Mouse (Mus musculus) midbrain, embryonic 16.5 days (tissue): ENCODE results near the gene Atl2. TPM values are rescaled to one million over a fixed set of nuclear protein-coding genes. Genes with fewer than 3 reads are reported as not detected.

Experiments used
- ATAC-seq: fragments of 200-750 bp; cut with Nextera tagmentation; 2 replicates; pipeline ENCODE4 v1.8.0; 2017; ENCODE audit warnings: moderate TSS enrichment
- H3K27ac ChIP-seq: fragments of 300-500 bp; sonication (generic); 2 replicates; pipeline ENCODE4 v1.5.1; 2014; ENCODE audit warnings: mild to moderate bottlenecking, low read length, mixed read lengths
- H3K27me3 ChIP-seq: fragments of 300-500 bp; sonication (generic); 2 replicates; pipeline ENCODE4 v1.6.1; 2014; ENCODE audit warnings: low read depth, low read length, mixed read lengths; ENCODE audit not compliant: control insufficient read depth, insufficient read depth
- H3K36me3 ChIP-seq: fragments of 300-500 bp; sonication (generic); 2 replicates; pipeline ENCODE4 v1.6.1; 2014; ENCODE audit warnings: mild to moderate bottlenecking, low read length, moderate library complexity, mixed read lengths; ENCODE audit not compliant: control insufficient read depth, insufficient read depth
- H3K4me1 ChIP-seq: fragments of 300-500 bp; sonication (generic); 2 replicates; pipeline ENCODE4 v1.6.1; 2014; ENCODE audit warnings: mild to moderate bottlenecking, low read length, mixed read lengths; ENCODE audit not compliant: control insufficient read depth, insufficient read depth
- H3K4me2 ChIP-seq: fragments of 300-500 bp; sonication (generic); 2 replicates; pipeline ENCODE4 v1.6.1; 2014; ENCODE audit warnings: mild to moderate bottlenecking, low read length, mixed read lengths
- H3K4me3 ChIP-seq: fragments of 300-500 bp; sonication (generic); 2 replicates; pipeline ENCODE4 v1.5.1; 2014; ENCODE audit warnings: low read depth, mild to moderate bottlenecking, low read length, moderate library complexity, mixed read lengths
- H3K9ac ChIP-seq: fragments of 300-500 bp; sonication (generic); 2 replicates; pipeline ENCODE4 v1.6.1; 2014; ENCODE audit warnings: low read depth, low read length, mixed read lengths
- H3K9me3 ChIP-seq: fragments of 300-500 bp; sonication (generic); replicated peaks from 2 replicates; pipeline ENCODE4 v1.6.1; 2014; ENCODE audit warnings: mild to moderate bottlenecking, low read length, mixed read lengths; ENCODE audit not compliant: control insufficient read depth, poor library complexity, severe bottlenecking
- WGBS: fragments of 180-500 bp; shearing (Covaris S2); extraction: QIAGEN DNeasy Blood & Tissue Kit; methylation state at CpG from one replicate; pipeline ENCODE4 v1.1.7; 2014; 5-methylcytosine and 5-hydroxymethylcytosine counted together
- polyA plus RNA-seq: library from polyadenylated mRNA; unstranded; fragments of >200 nt; fragmentation: Nextera tagmentation; extraction: Ambion mirVana; gene quantifications from 2 replicates; pipeline ENCODE4 v1.2.1, GENCODE M21; 2015

Gene Atl2
- polyA plus RNA-seq, 1 experiment from 2014 or later = 39.2 TPM

DNA sequence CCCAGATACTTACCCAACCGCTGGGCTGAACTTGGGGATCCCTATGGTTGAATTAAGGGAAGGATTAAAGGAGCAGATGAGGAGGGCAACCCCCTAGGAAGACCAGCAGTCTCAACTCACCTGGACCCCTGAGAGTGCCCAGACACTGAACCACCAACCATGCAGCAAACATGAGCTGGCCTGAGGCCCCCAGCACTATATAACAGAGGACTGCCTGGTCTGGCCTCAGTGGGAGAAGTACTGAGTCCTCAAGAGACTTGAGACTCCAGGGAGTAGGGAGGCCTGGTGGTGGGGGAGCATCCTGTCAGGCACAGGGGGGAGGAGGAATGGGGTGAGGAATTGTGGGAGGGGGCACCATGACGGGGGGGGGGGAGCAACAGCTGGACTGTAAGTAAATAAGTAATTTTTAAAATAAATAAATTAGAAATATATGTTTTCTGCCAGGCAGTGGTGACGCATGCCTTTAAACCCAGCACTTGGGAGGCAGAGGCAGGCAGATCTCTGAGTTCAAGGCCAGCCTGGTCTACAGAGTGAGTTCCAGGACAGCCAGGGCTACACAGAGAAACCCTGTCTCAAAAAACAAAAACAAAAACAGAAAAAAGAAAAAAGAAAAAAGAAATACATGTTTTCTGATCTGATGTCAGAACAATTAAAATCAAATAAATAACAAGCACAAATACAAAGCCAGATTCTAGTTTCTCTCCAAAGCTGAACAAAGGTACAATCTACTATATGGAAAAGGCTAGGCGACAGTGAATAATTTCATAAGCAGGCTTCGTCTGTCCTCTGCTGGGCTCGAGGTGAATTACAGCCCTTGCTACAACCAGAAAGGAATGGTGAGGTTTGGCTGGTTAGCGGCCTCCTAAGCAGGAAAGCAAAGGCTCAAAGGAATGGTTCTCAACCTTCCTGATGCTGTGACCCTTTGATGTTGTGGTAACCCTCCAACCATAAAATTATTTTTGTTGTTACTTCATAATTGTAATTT is 55.4 kb downstream of the Atl2 start:
- no peak overlapping the region for H3K9ac ChIP-seq
- H3K36me3 ChIP-seq = no peaks in the 10 kb centered on the region

DNA sequence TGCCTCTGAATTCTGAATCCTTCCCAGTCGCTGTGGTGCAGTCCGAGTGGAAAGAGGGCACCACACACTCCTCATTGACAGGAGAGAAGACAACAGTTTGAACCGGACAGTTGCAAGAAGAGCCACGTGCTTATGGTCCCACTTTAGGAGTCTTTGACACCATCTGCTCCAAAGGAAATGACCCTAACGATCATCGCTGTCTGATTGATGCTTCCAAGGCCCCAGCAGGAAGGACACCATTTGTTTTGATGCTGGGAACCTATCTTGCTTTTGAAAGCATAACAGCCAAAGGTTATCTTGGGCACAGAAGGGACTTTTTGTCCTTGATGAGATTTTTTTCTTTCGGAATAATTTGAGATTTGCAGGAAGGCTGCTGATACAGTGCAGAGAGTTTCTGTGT is 58.9 kb downstream of the Atl2 start:
- H3K4me2 ChIP-seq = no peak overlapping the region
- no peaks in the 10 kb centered on the region for H3K9me3 ChIP-seq
- WGBS = 85% methylated on average over 7 of the region's 7 CpGs
- no peak for ATAC-seq
- no peaks in the 10 kb centered on the region for H3K36me3 ChIP-seq
- H3K27me3 ChIP-seq = no peaks in the 10 kb centered on the region
- no peaks in the 10 kb centered on the region for H3K4me1 ChIP-seq
- H3K9ac ChIP-seq = no peak overlapping the region
- H3K27ac ChIP-seq = no peak overlapping the region
- no peak overlapping the region for H3K4me3 ChIP-seq

More for the DNA sequence above, 55.4 kb downstream of the Atl2 start:
- Histone ChIP-seq H3K9me3 (no peaks in the 10 kb centered on the region), H3K4me3 (no peak overlapping the region), H3K27me3 (no peaks in the 10 kb centered on the region), H3K4me1 (no peaks in the 10 kb centered on the region), H3K4me2 (no peak overlapping the region), H3K27ac (no peak overlapping the region)
- ATAC-seq = peak; percentile 85
- 45% methylated on average over 7 of the region's 7 CpGs for WGBS

DNA sequence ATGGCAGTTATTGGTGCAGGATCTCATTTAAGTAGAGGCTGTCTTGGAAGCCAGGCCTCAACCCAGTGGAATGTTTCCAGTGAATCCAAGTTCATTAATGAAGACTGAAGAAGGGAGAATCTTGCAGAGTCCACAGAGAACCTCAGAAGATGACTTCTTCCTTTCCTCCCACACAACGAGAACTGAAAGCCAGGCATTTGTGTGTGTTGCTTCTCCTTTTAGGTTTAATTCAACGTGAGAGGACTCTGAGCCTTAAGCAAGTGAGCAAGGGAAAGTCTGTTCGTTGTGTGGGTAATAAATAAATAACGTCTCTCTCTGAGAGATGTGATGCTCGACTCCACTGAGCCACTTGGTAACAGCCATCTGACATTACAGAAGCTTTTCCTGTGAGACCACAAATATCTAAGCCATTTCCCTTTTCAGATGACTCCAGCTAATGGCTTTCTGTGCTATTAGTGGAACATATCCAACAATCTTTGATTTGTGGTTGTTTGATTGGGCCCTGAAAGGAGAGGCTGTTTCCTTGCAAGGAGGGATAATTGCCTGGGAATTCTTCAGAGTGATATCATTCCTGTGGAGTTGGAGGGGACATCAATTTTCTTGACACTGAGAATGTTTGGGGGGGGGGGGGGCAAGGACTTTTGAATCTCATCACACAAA is 60.1 kb downstream of the Atl2 start:
- H3K9me3 ChIP-seq = no peaks in the 10 kb centered on the region
- WGBS = 71% methylated on average over 5 of the region's 5 CpGs
- no peaks in the 10 kb centered on the region for H3K4me1 ChIP-seq
- no peak overlapping the region for H3K9ac ChIP-seq
- no peaks in the 10 kb centered on the region for H3K27me3 ChIP-seq
- no peak overlapping the region for H3K4me2 ChIP-seq
- ATAC-seq = no peak
- H3K36me3 ChIP-seq = no peaks in the 10 kb centered on the region
- H3K27ac ChIP-seq = no peak overlapping the region
- no peak overlapping the region for H3K4me3 ChIP-seq

DNA sequence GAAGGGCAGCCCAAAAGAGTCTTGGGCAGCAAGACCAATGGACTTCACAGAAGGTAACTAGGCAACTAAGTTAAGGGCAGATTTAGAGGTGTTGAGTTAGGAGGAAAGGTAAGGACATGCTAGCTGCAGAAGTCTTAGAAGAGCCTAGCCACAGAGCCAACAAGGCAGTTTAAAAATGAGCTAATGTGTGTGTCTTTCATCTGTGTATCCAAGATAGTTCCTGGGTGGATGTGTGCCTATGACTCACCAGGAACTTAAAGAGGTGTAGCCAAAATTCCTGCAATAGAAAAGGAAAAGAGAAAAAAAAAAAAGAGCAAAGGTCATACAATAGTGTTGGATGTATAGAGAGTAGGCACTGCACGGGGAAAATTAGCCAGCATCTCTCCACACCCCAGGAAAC is 63.6 kb downstream of the Atl2 start:
- ATAC-seq = no peak
- no peak overlapping the region for H3K4me3 ChIP-seq
- H3K9me3 ChIP-seq = no peaks in the 10 kb centered on the region
- H3K4me1 ChIP-seq = no peaks in the 10 kb centered on the region
- no peak overlapping the region for H3K27ac ChIP-seq
- no peaks in the 10 kb centered on the region for H3K36me3 ChIP-seq
- WGBS = 64% methylated on average over 1 of the region's 1 CpGs
- no peak overlapping the region for H3K4me2 ChIP-seq
- no peak overlapping the region for H3K9ac ChIP-seq
- H3K27me3 ChIP-seq = no peaks in the 10 kb centered on the region

DNA sequence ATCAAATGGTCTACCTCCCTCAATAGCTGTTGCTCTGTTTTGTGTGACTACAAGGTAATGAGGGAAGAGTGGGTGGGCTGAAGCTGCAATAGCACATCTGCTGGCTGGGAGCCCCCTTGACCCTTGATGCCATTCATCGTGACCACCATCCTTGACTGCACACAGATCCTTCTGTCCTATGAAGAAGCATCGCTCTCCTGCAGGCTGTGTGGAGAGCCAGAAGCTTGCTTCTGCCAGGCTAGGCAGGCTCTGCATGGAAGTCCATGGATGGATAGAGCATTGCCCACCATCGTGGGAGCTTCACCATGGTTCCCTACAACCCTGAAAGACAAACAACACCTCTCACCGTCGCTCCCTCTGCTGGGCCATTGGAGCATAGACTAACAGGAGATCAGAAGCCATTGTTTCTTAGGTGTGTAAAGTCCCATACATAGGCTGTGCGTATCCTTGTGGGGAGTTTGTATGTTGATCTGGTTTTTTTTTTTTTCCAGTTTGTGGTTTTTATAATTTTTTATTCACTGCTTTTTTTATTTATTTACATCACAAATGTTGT is 69.4 kb downstream of the Atl2 start:
- Histone ChIP-seq H3K9me3 (no peaks in the 10 kb centered on the region), H3K27me3 (no peaks in the 10 kb centered on the region; the same call in 1 of the 2 replicates), H3K27ac (no peak overlapping the region), H3K4me2 (no peak overlapping the region), H3K36me3 (no peaks in the 10 kb centered on the region), H3K4me1 (0 out of 2 replicates have a peak, but pooled peaks cover 5% of the 10 kb centered on the region), H3K9ac (no peak overlapping the region), H3K4me3 (no peak overlapping the region)
- no peak for ATAC-seq
- 72% methylated on average over 6 of the region's 6 CpGs for WGBS

DNA sequence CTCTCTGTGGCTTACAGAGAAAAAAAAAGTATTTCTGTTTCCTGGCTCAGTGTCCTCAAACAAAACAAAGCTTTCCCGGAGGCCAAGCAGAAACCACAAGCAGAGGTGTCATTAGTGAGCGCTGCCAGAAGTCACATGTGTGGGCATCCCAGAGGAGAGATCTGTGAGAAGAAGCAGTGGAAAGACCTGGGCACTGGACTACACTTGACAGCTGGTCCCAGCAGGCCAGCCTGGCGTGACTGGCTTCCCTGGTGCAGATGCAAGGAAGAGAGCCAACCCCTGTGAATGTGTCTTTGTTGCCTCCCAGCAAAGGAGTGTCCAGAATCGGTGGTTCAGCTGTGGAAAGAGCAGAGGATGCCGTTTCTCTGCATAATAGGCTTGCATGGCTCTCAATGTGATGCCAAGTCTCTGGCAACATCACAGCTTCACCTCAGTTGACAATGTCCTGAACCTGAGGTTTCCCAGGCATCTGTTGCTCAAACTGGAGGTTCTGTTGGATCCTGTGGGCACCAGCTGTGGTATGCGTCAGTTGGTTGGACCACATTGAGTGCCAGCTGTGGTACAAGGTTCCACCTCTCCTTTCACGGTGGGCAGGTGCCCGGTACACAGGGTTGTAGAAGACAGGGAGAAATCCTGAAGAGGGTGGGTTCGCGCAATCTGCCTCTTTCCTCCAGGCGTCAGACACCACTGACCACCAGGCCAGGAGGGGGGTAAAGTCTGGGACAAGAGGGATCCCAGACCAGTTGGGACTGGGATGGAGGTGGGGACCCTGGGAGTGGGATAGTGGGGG is 70.5 kb downstream of the Atl2 start:
- Histone ChIP-seq H3K4me3 (no peak overlapping the region), H3K27me3 (no peaks in the 10 kb centered on the region; the same call in 1 of the 2 replicates), H3K9me3 (no peaks in the 10 kb centered on the region), H3K9ac (no peak overlapping the region), H3K4me2 (no peak overlapping the region), H3K27ac (no peak overlapping the region), H3K4me1 (0 out of 2 replicates have a peak, but pooled peaks cover 5% of the 10 kb centered on the region), H3K36me3 (no peaks in the 10 kb centered on the region)
- 77% methylated on average over 11 of the region's 11 CpGs for WGBS
- ATAC-seq = peak; percentile 76

DNA sequence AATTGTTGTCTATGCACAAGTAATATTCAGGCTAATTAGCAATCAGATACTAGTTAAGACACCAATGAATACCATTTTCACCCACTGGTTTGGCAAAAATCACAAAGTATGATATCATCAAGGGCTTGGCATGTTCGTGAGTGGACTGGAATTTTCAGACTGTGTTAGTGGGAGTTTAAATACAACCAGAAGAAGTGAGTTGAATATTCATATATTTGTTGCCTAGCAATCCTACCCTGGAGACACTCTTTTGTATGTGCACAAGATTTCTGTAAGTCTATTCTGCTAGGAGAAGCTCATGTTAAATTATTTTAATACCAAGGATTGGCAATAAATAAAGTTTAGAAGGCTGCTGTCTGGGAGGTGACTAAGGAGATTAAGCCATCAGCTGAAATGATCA is 71.5 kb downstream of the Atl2 start:
- WGBS = 56% methylated on average over 1 of the region's 1 CpGs
- H3K4me1 ChIP-seq = 0 out of 2 replicates have a peak, but pooled peaks cover 5% of the 10 kb centered on the region
- no peak overlapping the region for H3K4me2 ChIP-seq
- H3K27ac ChIP-seq = no peak overlapping the region
- H3K4me3 ChIP-seq = no peak overlapping the region
- H3K9ac ChIP-seq = no peak overlapping the region
- H3K36me3 ChIP-seq = no peaks in the 10 kb centered on the region
- no peaks in the 10 kb centered on the region for H3K9me3 ChIP-seq
- no peaks in the 10 kb centered on the region; the same call in 1 of the 2 replicates for H3K27me3 ChIP-seq
- ATAC-seq = 0 out of 2 replicates have a peak, but pooled peaks have one; percentile 32

DNA sequence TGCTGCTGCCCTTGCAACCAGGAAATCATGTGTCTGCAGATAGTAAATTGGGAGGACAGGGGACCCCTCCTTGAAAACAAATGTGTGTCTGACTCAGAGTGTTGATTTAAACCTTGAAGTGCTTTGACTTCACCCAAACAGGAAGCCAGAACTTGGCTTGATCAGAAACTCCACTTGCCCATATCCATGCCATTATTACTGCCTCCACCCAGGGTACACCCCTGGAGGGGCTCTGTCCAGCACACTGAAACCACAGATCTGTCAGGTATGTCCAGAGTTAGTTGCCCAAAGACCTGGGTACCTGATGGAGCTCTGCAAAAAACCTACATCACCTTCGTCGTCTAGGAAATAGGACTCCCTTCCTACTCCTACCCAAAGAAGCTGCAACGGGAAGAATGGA is 77.0 kb downstream of the Atl2 start:
- no peak for ATAC-seq
- H3K36me3 ChIP-seq = no peaks in the 10 kb centered on the region
- H3K4me3 ChIP-seq = no peak overlapping the region
- H3K4me2 ChIP-seq = no peak overlapping the region
- no peak overlapping the region for H3K9ac ChIP-seq
- no peak overlapping the region for H3K27ac ChIP-seq
- H3K9me3 ChIP-seq = no peaks in the 10 kb centered on the region
- H3K27me3 ChIP-seq = no peaks in the 10 kb centered on the region; the same call in none of the 2 replicates
- 24% methylated on average over 3 of the region's 3 CpGs for WGBS
- H3K4me1 ChIP-seq = no peaks in the 10 kb centered on the region
